Mouse (Mus musculus): ENCODE measurements around the gene Gm4027. TPM values are rescaled to one million over a fixed set of nuclear protein-coding genes. Genes with fewer than 3 reads are reported as not detected.

Gene Gm4027
- not detected in 2 replicates for polyA plus RNA-seq (2012; rRNA removed)

GRCm38 (mm10) chr12:87618569-87618968 lies at the start of gene Gm4027:
TSS of gene Gm4027 (plus strand) at chr12:87618869.

GRCm38 (mm10) chr12:87602388-87602787 lies 16.3 kb upstream of the Gm4027 start, which contains the start of gene Oog1:
TSS of gene Oog1 (plus strand) at chr12:87602688.

GRCm38 (mm10) chr12:87644520-87644919 lies 25.9 kb downstream of the Gm4027 start, which contains the start of gene Gm16381:
TSS of gene Gm16381 (minus strand) at chr12:87644620.

Other genes starting within 250 kb of the Gm4027 start
- 36.3 and 37.8 TPM in 2 replicates for gene Sptlc2, start 230.5 kb upstream of the Gm4027 start, polyA plus RNA-seq (2012; rRNA removed)
- 74.2 and 107 TPM in 2 replicates for gene Slirp, start 175.0 kb upstream of the Gm4027 start, polyA plus RNA-seq (2012; rRNA removed)
- 44.1 and 53.0 TPM in 2 replicates for gene Alkbh1, start 174.9 kb upstream of the Gm4027 start, polyA plus RNA-seq (2012; rRNA removed)
- 67.5 and 104 TPM in 2 replicates for gene Snw1, start 146.6 kb upstream of the Gm4027 start, polyA plus RNA-seq (2012; rRNA removed)
- gene Gm5788, start 124.1 kb upstream of the Gm4027 start, polyA plus RNA-seq (2012; rRNA removed), result not detected in 2 replicates
- not detected in 2 replicates for gene Gm8300, start 104.6 kb upstream of the Gm4027 start, polyA plus RNA-seq (2012; rRNA removed)
- not detected in 2 replicates for gene Oog1, start 16.2 kb upstream of the Gm4027 start, polyA plus RNA-seq (2012; rRNA removed)
- gene Gm16381, start 25.8 kb downstream of the Gm4027 start, polyA plus RNA-seq (2012; rRNA removed), result not detected in 2 replicates
- not detected in 2 replicates for gene Gm21319, start 156.9 kb downstream of the Gm4027 start, polyA plus RNA-seq (2012; rRNA removed)
- gene Gm21936, start 176.6 kb downstream of the Gm4027 start, polyA plus RNA-seq (2012; rRNA removed), result not detected in 2 replicates
- not detected in 2 replicates for gene BB287469, start 197.7 kb downstream of the Gm4027 start, polyA plus RNA-seq (2012; rRNA removed)
- not detected in 2 replicates for gene Gm2001, start 223.5 kb downstream of the Gm4027 start, polyA plus RNA-seq (2012; rRNA removed)

All from central nervous system, embryonic 11.5 days (tissue).